16 mouse cellular contexts compared by ENCODE assay signal in the genomic region with DNA sequence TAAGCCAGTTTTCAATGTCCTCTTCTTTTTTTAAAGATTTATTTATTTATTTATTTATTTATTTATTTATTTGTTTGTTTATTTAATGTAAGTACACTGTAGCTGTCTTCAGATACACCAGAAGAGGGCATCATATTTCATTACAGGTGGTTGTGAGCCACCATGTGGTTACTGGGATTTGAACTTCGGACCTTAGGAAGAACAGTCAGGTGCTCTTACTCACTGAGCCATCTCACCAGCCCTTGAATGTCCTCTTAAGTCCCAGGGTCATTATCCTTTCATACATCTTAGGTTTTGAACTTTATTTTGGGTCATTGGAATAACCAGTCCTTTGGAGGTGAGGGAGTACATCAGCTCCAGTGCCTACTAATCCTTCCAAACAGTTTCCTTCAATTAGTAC. TPM values are rescaled to one million over a fixed set of nuclear protein-coding genes. Genes with fewer than 3 reads are reported as not detected.
A peak's percentile ranks its signal among the peaks of the same experiment; 100 is the strongest.
DNase-seq lines count a peak whose midpoint lies in the region; ATAC-seq and TF ChIP-seq lines count a peak whose summit lies in the region.
"Not testable (repeated sequence)": the region's sequence is repeated elsewhere in the genome, so short reads cannot be mapped to it uniquely, and the experiment has no call there.
"Had no signal": no experiment of that assay in that cellular context is flagged by ENCODE, and none has a peak within 500 bp of the region (broad histone marks: within the 10 kb centered on the region; RNA-seq: fewer than 3 reads in every experiment).

No protein-coding gene starts in this region.

- H3K27me3 ChIP-seq in ES-Bruce4 (ENCODE audit: control insufficient read depth, insufficient read depth, low read length, poor library complexity, severe bottlenecking); embryonic facial prominence, embryonic 12.5 days: not testable (repeated sequence)

- WGBS in embryonic facial prominence, embryonic 12.5 days = 88% methylated on average over 1 of the region's 1 CpGs

- H3K27ac ChIP-seq in ES-Bruce4 (ENCODE audit: insufficient read depth, low read length) = peak overlapping the region; percentile 38; the same call in 1 of the 2 replicates
- not testable (repeated sequence) for H3K27ac ChIP-seq in embryonic facial prominence, embryonic 12.5 days

- not testable (repeated sequence) for TF ChIP-seq EP300 in ES-Bruce4 (IDR thresholded peaks at IDR 0.05; ENCODE audit: insufficient read depth, low read depth, low read length)

- H3K9ac ChIP-seq in ES-Bruce4 (ENCODE audit: low read depth, poor library complexity, severe bottlenecking) = 0 out of 2 replicates have a peak overlapping the region, but pooled peaks have one; percentile 64
- not testable (repeated sequence) for H3K9ac ChIP-seq in embryonic facial prominence, embryonic 12.5 days

- peak; percentile 22; the same call in 1 of the 2 replicates for ATAC-seq in embryonic facial prominence, embryonic 12.5 days (ENCODE audit: insufficient number of reproducible peaks, insufficient read depth, low FRiP score, low TSS enrichment)

- not testable (repeated sequence) for H3K4me1 ChIP-seq in ES-Bruce4 (ENCODE audit: control insufficient read depth, insufficient read depth, low read length); embryonic facial prominence, embryonic 12.5 days

- not testable (repeated sequence) for H3K36me3 ChIP-seq in ES-Bruce4 (ENCODE audit: control insufficient read depth, insufficient read depth, low read length, poor library complexity, severe bottlenecking); embryonic facial prominence, embryonic 12.5 days

- not testable (repeated sequence) for H3K4me3 ChIP-seq in ES-Bruce4 (ENCODE audit: low read depth, low read length); embryonic facial prominence, embryonic 12.5 days

- not testable (repeated sequence) for TF ChIP-seq POLR2A in ES-Bruce4 (IDR thresholded peaks at IDR 0.05; ENCODE audit: insufficient read depth, low read length)

- not testable (repeated sequence) for H3K4me2 ChIP-seq in embryonic facial prominence, embryonic 12.5 days (replicated peaks)

- DNase-seq in 3134 (ENCODE audit: extremely low read depth, insufficient read length, low spot score) (peak; percentile 59), 416B (ENCODE audit: low read depth) (peak; percentile 6), R1 (ENCODE audit: low read depth, low spot score) (peak; percentile 11)
- DNase-seq in kidney, adult 9 months = peak; percentile 39

- not testable (repeated sequence) for H3K9me3 ChIP-seq in ES-Bruce4 (replicated peaks; ENCODE audit: control insufficient read depth, insufficient read depth, low read length, poor library complexity, severe bottlenecking); embryonic facial prominence, embryonic 12.5 days

- not testable (repeated sequence) for TF ChIP-seq CTCF in ES-Bruce4 (IDR thresholded peaks at IDR 0.05; ENCODE audit: low read depth, low read length)

RNA-seq across cellular contexts. Expression of a gene that starts 1.3 kb away (rescaled TPM):
- polyA plus RNA-seq in ES-Bruce4 (2011; ENCODE audit: insufficient read depth, insufficient read length, low read depth, missing spikeins) = 21.7 and 24.2 TPM in 2 replicates
- polyA plus RNA-seq in embryonic facial prominence, embryonic 12.5 days (2016; fragmentation: Nextera tagmentation; extraction: Ambion mirVana) = not detected in 2 replicates
- polyA plus RNA-seq: cerebellum, adult 2 months; cortical plate, adult 2 months; embryonic facial prominence, embryonic 10.5 days; embryonic facial prominence, embryonic 15.5 days; erythroblast, embryonic 14.5 days; forebrain, embryonic 10.5 days; forebrain, embryonic 12.5 days; forebrain, embryonic 14.5 days; forebrain, embryonic 16.5 days; frontal cortex, adult 2 months had no signal

Comparison
In these comparisons a context has a peak if more than half of its experiments do, and no peak if none do; other contexts are left out.
1. DNase-seq: peak in every context shown above with its lines; median percentile 59 in 3134; 39 in kidney, adult 9 months; 11 in R1; 6 in 416B.
2. RNA of a gene that starts 1.3 kb away (polyA plus RNA-seq): 21.7 to 24.2 TPM in ES-Bruce4; not detected in embryonic facial prominence, embryonic 12.5 days; every median in the first group is over 10 times any median in the second.